Mouse (Mus musculus): ENCODE data around the gene Trip12. TPM values are rescaled to one million over a fixed set of nuclear protein-coding genes. Genes with fewer than 3 reads are reported as not detected.

Gene Trip12
- polyA plus RNA-seq, 1 experiment from 2014 or later: 26.0 TPM

DNA sequence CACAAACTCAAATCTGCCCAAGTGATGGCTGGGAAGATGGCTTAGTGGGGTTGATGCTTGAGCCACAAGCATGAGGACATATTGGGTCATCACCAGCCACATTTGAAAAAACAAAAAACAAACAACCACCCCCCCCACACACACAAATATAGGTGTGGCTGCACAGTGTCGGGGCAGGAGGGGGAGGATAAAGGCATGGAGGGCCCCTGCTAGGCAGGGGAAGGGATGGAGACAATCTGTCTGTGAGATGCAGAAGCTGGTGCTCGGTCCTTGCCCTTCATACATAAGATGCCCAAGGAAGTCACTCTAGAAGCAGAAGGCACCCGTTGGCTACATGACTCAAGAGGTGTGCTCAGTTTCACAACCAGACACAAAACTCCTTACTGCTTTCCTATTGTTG, 118.4 kb downstream of the Trip12 start:
- no peaks in the 10 kb centered on the region for H3K27me3 ChIP-seq (ENCODE audit: control insufficient read depth, insufficient read depth, low read length)
- TF ChIP-seq CTCF (IDR thresholded peaks at IDR 0.05; ENCODE audit: low read depth) (no peak), EP300 (optimal IDR thresholded peaks at IDR 0.05) (no peak)
- 75% methylated on average over 3 of the region's 3 CpGs for WGBS
- no peak overlapping the region for H3K9ac ChIP-seq (ENCODE audit: low read length)
- no peaks in the 10 kb centered on the region for H3K9me3 ChIP-seq (ENCODE audit: control insufficient read depth, low read length)
- no peaks in the 10 kb centered on the region for H3K4me1 ChIP-seq (replicated peaks; ENCODE audit: control insufficient read depth, insufficient read depth)
- peaks cover 9% of the 10 kb centered on the region for H3K36me3 ChIP-seq (ENCODE audit: control insufficient read depth, insufficient read depth, low read length)
- ATAC-seq (ENCODE audit: low FRiP score, low TSS enrichment): peak; percentile 56; the same call in 1 of the 2 replicates
- no peak for DNase-seq (ENCODE audit: low spot score)
- no peak overlapping the region for H3K4me3 ChIP-seq (ENCODE audit: low read depth, low read length)
- H3K4me2 ChIP-seq (replicated peaks; ENCODE audit: low read depth): no peak overlapping the region
- H3K27ac ChIP-seq (replicated peaks): no peak overlapping the region

DNA sequence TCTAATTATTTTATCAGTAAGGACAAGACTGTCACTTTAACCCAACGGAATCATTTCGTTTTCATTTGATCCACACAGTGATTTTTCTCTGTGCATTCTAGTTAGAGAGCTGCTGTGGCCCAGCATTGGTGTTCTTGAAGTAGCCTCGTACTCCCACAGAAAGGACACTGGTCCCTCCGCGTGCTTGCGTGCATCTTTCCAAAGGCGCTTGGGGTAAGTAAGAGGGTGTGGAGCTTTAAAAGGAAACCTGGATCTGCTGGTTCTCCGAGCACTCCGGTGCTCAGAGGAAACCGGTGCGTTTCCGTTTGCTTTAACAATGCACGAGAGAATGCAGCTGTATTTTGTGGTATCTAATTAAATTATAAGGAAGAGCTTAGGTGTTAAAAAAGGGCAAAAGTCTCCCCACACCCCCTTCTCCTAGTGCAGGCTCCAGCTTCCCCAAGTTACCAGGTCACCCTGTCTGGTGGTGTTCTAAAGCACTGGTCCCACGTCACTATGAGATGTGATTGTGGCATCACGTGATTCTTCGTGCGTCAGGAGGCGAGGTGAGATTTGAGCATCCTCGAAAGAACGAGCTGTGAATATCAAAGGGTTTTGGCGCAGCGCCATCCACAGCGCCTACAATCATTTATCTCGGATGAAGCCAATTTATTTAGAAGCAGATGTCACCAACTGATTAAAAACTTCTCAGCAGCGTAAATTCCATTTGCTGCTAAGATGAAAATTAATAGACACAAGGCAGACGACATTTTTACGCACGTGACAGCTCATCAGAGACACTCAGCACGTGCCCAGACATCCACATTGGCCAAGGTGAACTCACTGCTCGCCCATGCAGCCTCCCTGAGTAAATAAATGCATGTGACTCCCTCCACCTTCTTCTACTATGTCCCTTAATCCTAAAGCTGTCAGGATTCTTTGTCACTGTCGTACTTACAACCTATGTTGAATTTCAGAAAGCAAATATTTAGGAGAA, 130.2 kb downstream of the Trip12 start:
- DNase-seq (ENCODE audit: low spot score) (no peak), ATAC-seq (ENCODE audit: low FRiP score, low TSS enrichment) (no peak)
- no peak overlapping the region for H3K27ac ChIP-seq (replicated peaks)
- TF ChIP-seq CTCF (IDR thresholded peaks at IDR 0.05; ENCODE audit: low read depth) (no peak), EP300 (optimal IDR thresholded peaks at IDR 0.05) (no peak)
- 11% methylated on average over 31 of the region's 31 CpGs for WGBS
- H3K4me1 ChIP-seq (replicated peaks; ENCODE audit: control insufficient read depth, insufficient read depth): no peaks in the 10 kb centered on the region
- no peaks in the 10 kb centered on the region for H3K27me3 ChIP-seq (ENCODE audit: control insufficient read depth, insufficient read depth, low read length)
- H3K4me3 ChIP-seq (ENCODE audit: low read depth, low read length): no peak overlapping the region
- no peak overlapping the region for H3K9ac ChIP-seq (ENCODE audit: low read length)
- H3K4me2 ChIP-seq (replicated peaks; ENCODE audit: low read depth): no peak overlapping the region
- no peaks in the 10 kb centered on the region for H3K36me3 ChIP-seq (ENCODE audit: control insufficient read depth, insufficient read depth, low read length)
- H3K9me3 ChIP-seq (ENCODE audit: control insufficient read depth, low read length): no peaks in the 10 kb centered on the region

DNA sequence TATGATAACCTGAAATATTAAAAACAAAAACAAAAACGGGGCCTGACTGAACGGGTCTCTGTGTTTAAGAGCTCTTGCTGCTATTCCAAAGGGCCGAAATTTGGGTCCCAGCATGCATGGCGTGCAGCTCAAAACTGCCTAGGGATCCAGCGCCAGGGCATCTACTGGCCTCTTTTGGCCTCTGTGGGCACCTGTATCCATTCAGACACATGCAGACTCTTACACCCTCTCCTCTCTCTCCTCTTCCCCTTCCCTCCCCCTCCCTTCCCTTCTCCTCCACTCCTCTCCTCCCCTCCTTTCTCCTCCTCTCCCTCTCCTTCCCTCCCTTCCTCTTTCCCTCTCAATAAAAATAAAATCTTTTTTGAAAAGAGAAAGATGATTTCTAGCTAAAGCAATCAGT, 130.9 kb downstream of the Trip12 start:
- Histone ChIP-seq H3K36me3 (ENCODE audit: control insufficient read depth, insufficient read depth, low read length) (no peaks in the 10 kb centered on the region), H3K4me2 (replicated peaks; ENCODE audit: low read depth) (no peak overlapping the region), H3K4me1 (replicated peaks; ENCODE audit: control insufficient read depth, insufficient read depth) (no peaks in the 10 kb centered on the region), H3K9ac (ENCODE audit: low read length) (no peak overlapping the region), H3K27me3 (ENCODE audit: control insufficient read depth, insufficient read depth, low read length) (no peaks in the 10 kb centered on the region), H3K4me3 (ENCODE audit: low read depth, low read length) (no peak overlapping the region), H3K9me3 (ENCODE audit: control insufficient read depth, low read length) (no peaks in the 10 kb centered on the region), H3K27ac (replicated peaks) (no peak overlapping the region)
- 43% methylated on average over 5 of the region's 5 CpGs for WGBS
- TF ChIP-seq EP300 (optimal IDR thresholded peaks at IDR 0.05) (no peak), CTCF (IDR thresholded peaks at IDR 0.05; ENCODE audit: low read depth) (no peak)
- no peak for ATAC-seq (ENCODE audit: low FRiP score, low TSS enrichment)
- no peak for DNase-seq (ENCODE audit: low spot score)

DNA sequence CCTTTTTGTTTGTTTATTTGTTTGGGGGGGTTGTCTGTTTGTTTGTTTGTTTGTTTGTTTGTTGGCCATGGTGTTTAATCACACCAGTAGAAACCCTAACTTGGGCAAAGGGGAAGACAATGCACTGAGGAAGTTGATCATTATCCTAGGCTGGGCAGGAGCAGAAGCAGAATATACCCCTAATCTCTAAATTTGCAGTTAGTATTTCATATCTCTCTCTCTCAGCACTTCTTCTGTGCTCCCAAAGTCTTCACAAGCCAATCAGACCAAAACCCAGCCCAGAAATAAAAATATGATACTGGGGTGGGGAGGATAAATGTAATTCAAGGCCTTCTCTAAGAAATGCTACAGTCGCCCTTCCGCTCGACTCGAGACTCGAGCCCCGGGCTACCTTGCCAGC, 140.1 kb downstream of the Trip12 start:
- DNase-seq (ENCODE audit: low spot score): no peak
- no peak overlapping the region for H3K9ac ChIP-seq (ENCODE audit: low read length)
- 93% methylated on average over 6 of the region's 6 CpGs for WGBS
- H3K36me3 ChIP-seq (ENCODE audit: control insufficient read depth, insufficient read depth, low read length): no peaks in the 10 kb centered on the region
- no peak overlapping the region for H3K4me2 ChIP-seq (replicated peaks; ENCODE audit: low read depth)
- no peak overlapping the region for H3K4me3 ChIP-seq (ENCODE audit: low read depth, low read length)
- 0 out of 2 replicates have a peak, but pooled peaks cover 2% of the 10 kb centered on the region for H3K4me1 ChIP-seq (replicated peaks; ENCODE audit: control insufficient read depth, insufficient read depth)
- ATAC-seq (ENCODE audit: low FRiP score, low TSS enrichment): no peak
- TF ChIP-seq EP300 (optimal IDR thresholded peaks at IDR 0.05) (no peak), CTCF (IDR thresholded peaks at IDR 0.05; ENCODE audit: low read depth) (no peak)
- H3K27ac ChIP-seq (replicated peaks): no peak overlapping the region
- H3K9me3 ChIP-seq (ENCODE audit: control insufficient read depth, low read length): no peaks in the 10 kb centered on the region
- H3K27me3 ChIP-seq (ENCODE audit: control insufficient read depth, insufficient read depth, low read length): no peaks in the 10 kb centered on the region

DNA sequence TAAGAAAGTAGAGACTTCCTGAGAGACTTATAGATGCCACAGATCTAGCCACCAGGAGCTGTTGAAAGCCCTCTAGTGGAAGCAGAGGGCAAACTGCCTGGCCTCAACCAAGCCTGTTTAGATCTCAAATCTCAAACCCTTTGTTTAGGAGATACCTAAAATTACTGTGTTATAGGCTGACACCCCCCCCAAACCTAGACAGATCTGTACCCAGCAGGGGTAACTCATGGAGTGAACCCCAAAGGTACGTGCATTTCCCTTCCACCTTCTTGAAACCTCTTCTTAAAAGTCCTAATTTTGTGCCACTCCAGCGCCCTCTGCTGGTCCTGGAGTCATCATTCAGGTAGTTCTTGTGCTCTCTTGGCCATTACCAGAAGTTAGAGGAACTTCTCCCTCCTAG, 143.2 kb downstream of the Trip12 start:
- H3K9me3 ChIP-seq (ENCODE audit: control insufficient read depth, low read length): no peaks in the 10 kb centered on the region
- no peak overlapping the region for H3K27ac ChIP-seq (replicated peaks)
- H3K9ac ChIP-seq (ENCODE audit: low read length): no peak overlapping the region
- TF ChIP-seq EP300 (optimal IDR thresholded peaks at IDR 0.05): no peak
- TF ChIP-seq CTCF (IDR thresholded peaks at IDR 0.05; ENCODE audit: low read depth): peak; percentile 61
- DNase-seq (ENCODE audit: low spot score) (peak; percentile 18), ATAC-seq (ENCODE audit: low FRiP score, low TSS enrichment) (no peak)
- H3K4me3 ChIP-seq (ENCODE audit: low read depth, low read length): no peak overlapping the region
- H3K27me3 ChIP-seq (ENCODE audit: control insufficient read depth, insufficient read depth, low read length): no peaks in the 10 kb centered on the region
- WGBS: 5% methylated on average over 2 of the region's 2 CpGs
- H3K36me3 ChIP-seq (ENCODE audit: control insufficient read depth, insufficient read depth, low read length): no peaks in the 10 kb centered on the region
- H3K4me1 ChIP-seq (replicated peaks; ENCODE audit: control insufficient read depth, insufficient read depth): 0 out of 2 replicates have a peak, but pooled peaks cover 2% of the 10 kb centered on the region
- no peak overlapping the region for H3K4me2 ChIP-seq (replicated peaks; ENCODE audit: low read depth)

Measured in stomach, postnatal 0 days (tissue).